Mouse (Mus musculus) stomach, embryonic 14.5 days (tissue): ENCODE measurements around the gene Clint1. TPM values are rescaled to one million over a fixed set of nuclear protein-coding genes. Genes with fewer than 3 reads are reported as not detected.
"Not testable (repeated sequence)": the region's sequence is repeated elsewhere in the genome, so short reads cannot be mapped to it uniquely, and the experiment has no call there.

Source experiments
- ATAC-seq: fragments of 200-750 bp; cut with Nextera tagmentation; 2 replicates; pipeline ENCODE4 v1.8.0; 2017; ENCODE audit warnings: low read depth, moderate TSS enrichment; ENCODE audit not compliant: insufficient number of reproducible peaks, insufficient read depth, low FRiP score
- H3K27ac ChIP-seq: fragments of 300-500 bp; sonication (generic); 2 replicates; pipeline ENCODE4 v1.5.1; 2014; ENCODE audit warnings: mild to moderate bottlenecking, low read length, moderate library complexity, mixed read lengths
- H3K27me3 ChIP-seq: fragments of 300-500 bp; sonication (generic); 2 replicates; pipeline ENCODE4 v1.6.1; 2014; ENCODE audit warnings: low read length, control low read depth, mixed read lengths; ENCODE audit not compliant: control insufficient read depth, insufficient read depth
- H3K36me3 ChIP-seq: fragments of 300-500 bp; sonication (generic); 2 replicates; pipeline ENCODE4 v1.6.1; 2014; ENCODE audit warnings: mild to moderate bottlenecking, control low read depth, low read length, moderate library complexity, mixed read lengths; ENCODE audit not compliant: control insufficient read depth, insufficient read depth
- H3K4me1 ChIP-seq: fragments of 300-500 bp; sonication (generic); 2 replicates; pipeline ENCODE4 v1.6.1; 2014; ENCODE audit warnings: low read length, control low read depth, mixed read lengths; ENCODE audit not compliant: control insufficient read depth, insufficient read depth
- H3K4me2 ChIP-seq: fragments of 300-500 bp; sonication (generic); replicated peaks from 2 replicates; pipeline ENCODE4 v1.6.1; 2014; ENCODE audit warnings: low read depth, low read length, control low read depth
- H3K4me3 ChIP-seq: fragments of 300-500 bp; sonication (generic); 2 replicates; pipeline ENCODE4 v1.5.1; 2014; ENCODE audit warnings: low read depth, low read length, control low read depth
- H3K9ac ChIP-seq: fragments of 300-500 bp; sonication (generic); replicated peaks from 2 replicates; pipeline ENCODE4 v1.6.1; 2014; ENCODE audit warnings: low read depth, mild to moderate bottlenecking, control low read depth, low read length, moderate library complexity, mixed read lengths
- H3K9me3 ChIP-seq: fragments of 300-500 bp; sonication (generic); 2 replicates; pipeline ENCODE4 v1.6.1; 2016; ENCODE audit warnings: low read depth, low read length, control low read depth; ENCODE audit not compliant: control insufficient read depth
- WGBS: fragments of 180-500 bp; shearing (Covaris S2); extraction: QIAGEN DNeasy Blood & Tissue Kit; methylation state at CpG from one replicate; pipeline ENCODE4 v1.1.7; 2014; 5-methylcytosine and 5-hydroxymethylcytosine counted together
- polyA plus RNA-seq: library from polyadenylated mRNA; unstranded; fragments of >200 nt; fragmentation: Nextera tagmentation; extraction: Ambion mirVana; gene quantifications from 2 replicates; pipeline ENCODE4 v1.2.1, GENCODE M21; 2014

Clint1 gene
- polyA plus RNA-seq, 1 experiment from 2014 or later, result 65.2 TPM

- no peak overlapping the region for H3K9ac ChIP-seq
- no peaks in the 10 kb centered on the region for H3K4me1 ChIP-seq
- H3K27ac ChIP-seq, result no peak overlapping the region
- ATAC-seq, result no peak
- no peaks in the 10 kb centered on the region; the same call in 1 of the 2 replicates for H3K36me3 ChIP-seq
- no peak overlapping the region for H3K4me3 ChIP-seq
- H3K9me3 ChIP-seq, result no peaks in the 10 kb centered on the region
- no peak overlapping the region for H3K4me2 ChIP-seq
- no peaks in the 10 kb centered on the region for H3K27me3 ChIP-seq
- 86% methylated on average over 3 of the region's 3 CpGs for WGBS
These were observed 12.6 kb downstream of the Clint1 start for GRCm38 (mm10) chr11:45864409-45864808.

DNA sequence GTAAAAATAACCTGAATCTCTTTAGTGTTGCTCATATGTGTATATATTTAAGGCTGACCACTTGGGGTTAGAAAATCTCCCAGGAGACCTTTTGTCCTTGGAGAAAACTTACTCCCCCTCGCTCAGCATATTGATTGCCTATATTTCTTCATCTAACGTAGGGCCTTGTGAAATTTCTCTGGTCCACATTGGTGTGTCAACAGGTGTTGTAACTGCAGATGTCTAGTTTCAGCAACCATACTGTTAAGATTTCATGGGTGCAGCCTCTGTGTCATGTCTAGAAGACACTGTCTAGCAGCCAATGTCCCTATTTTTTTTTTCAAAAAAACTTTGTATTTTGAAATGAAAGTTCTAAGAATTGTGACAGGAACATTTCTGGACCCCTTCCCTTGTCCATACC is 14.0 kb downstream of the Clint1 start:
- Histone ChIP-seq H3K9me3 (no peaks in the 10 kb centered on the region), H3K9ac (no peak overlapping the region), H3K27ac (no peak overlapping the region), H3K4me1 (no peaks in the 10 kb centered on the region), H3K4me2 (no peak overlapping the region), H3K4me3 (no peak overlapping the region), H3K27me3 (no peaks in the 10 kb centered on the region), H3K36me3 (no peaks in the 10 kb centered on the region; the same call in 1 of the 2 replicates)
- no peak for ATAC-seq
- WGBS, result 83% methylated on average over 2 of the region's 2 CpGs

DNA sequence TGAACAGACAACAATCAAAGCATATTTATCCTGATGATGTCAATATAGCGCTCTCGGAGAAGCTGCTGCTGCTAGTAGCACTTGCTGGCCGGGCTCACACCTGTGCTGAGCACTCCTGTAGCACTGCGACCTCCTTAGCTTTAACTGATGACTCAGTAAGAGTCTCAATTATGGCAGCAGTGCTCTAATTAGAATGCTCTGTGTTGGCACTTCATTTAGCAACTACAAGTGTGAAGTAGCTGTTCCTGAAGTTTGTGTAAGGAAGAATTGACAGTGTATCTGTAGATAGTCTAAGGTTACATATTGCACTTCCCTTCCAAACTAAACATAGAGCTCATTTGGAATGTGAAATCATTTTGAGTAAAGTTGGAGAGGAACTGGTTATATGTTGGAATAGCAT is 14.7 kb downstream of the Clint1 start:
- 81% methylated on average over 4 of the region's 4 CpGs for WGBS
- no peaks in the 10 kb centered on the region for H3K9me3 ChIP-seq
- no peak overlapping the region for H3K4me2 ChIP-seq
- H3K27ac ChIP-seq, result no peak overlapping the region
- no peak overlapping the region for H3K9ac ChIP-seq
- no peak overlapping the region for H3K4me3 ChIP-seq
- H3K27me3 ChIP-seq, result no peaks in the 10 kb centered on the region
- H3K4me1 ChIP-seq, result no peaks in the 10 kb centered on the region
- no peaks in the 10 kb centered on the region; the same call in 1 of the 2 replicates for H3K36me3 ChIP-seq
- no peak for ATAC-seq

DNA sequence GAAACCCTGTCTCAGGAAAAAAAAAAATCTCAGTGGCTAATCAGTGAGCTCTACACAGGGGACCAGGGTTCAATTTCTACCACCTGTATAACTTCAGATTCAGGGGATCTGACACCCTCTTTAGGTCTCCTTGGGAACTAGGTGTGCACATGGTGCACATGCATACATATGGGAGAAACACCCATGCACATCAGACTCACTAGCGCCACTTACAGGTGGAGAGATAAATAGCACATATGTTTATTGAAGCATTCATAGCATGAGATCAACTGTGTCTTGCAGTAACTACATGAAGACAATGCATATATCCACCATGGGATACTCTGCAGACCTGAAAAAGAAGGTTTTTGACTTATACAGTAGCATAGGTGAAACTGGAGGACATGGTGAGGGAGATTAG is 21.8 kb downstream of the Clint1 start:
- Histone ChIP-seq H3K4me1 (no peaks in the 10 kb centered on the region), H3K27ac (no peak overlapping the region), H3K36me3 (no peaks in the 10 kb centered on the region), H3K9me3 (no peaks in the 10 kb centered on the region), H3K4me2 (no peak overlapping the region), H3K9ac (no peak overlapping the region), H3K4me3 (no peak overlapping the region), H3K27me3 (no peaks in the 10 kb centered on the region)
- 78% methylated on average over 1 of the region's 1 CpGs for WGBS
- no peak for ATAC-seq

- no peak overlapping the region for H3K9ac ChIP-seq
- H3K4me3 ChIP-seq, result no peak overlapping the region
- WGBS, result 96% methylated on average over 6 of the region's 6 CpGs
- no peaks in the 10 kb centered on the region for H3K27me3 ChIP-seq
- H3K9me3 ChIP-seq, result no peaks in the 10 kb centered on the region
- no peaks in the 10 kb centered on the region for H3K36me3 ChIP-seq
- H3K4me1 ChIP-seq, result no peaks in the 10 kb centered on the region
- H3K4me2 ChIP-seq, result no peak overlapping the region
- H3K27ac ChIP-seq, result no peak overlapping the region
- ATAC-seq, result no peak
These were observed 22.4 kb downstream of the Clint1 start for GRCm38 (mm10) chr11:45874251-45874650.

DNA sequence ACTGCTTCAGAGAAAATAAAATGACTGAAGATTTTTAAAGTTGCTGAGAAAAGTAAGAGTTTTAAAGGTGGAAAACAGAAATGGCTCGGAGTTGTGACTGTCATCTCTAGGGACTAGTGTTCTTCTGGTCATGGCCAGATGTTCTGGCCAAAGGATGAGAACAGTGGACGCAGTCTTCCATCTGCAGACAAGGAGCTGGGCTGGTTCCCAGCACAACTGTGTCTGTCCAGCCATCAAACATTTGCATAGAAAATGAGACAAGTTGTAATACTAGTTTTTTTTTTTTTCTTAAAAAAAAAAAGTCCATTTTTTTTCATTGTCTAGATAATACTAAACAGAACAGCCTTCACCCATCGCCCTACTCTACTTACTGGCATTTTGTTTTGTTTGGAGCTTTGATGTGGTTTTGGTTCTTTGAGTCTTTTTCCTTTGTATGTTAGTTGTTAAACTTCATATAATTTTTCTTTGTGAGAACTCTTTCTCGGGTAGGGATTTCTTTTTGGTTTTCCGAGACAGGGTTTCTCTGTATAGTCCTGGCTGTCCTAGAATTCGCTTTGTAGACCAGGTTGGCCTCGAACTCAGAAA is 23.6 kb downstream of the Clint1 start:
- H3K4me3 ChIP-seq, result no peak overlapping the region
- H3K9ac ChIP-seq, result no peak overlapping the region
- WGBS, result 95% methylated on average over 7 of the region's 7 CpGs
- no peak overlapping the region for H3K4me2 ChIP-seq
- H3K36me3 ChIP-seq, result no peaks in the 10 kb centered on the region
- H3K9me3 ChIP-seq, result no peaks in the 10 kb centered on the region
- 0 out of 2 replicates have a peak, but pooled peaks cover 4% of the 10 kb centered on the region for H3K4me1 ChIP-seq
- ATAC-seq, result no peak
- no peak overlapping the region for H3K27ac ChIP-seq
- no peaks in the 10 kb centered on the region for H3K27me3 ChIP-seq

GRCm38 (mm10) chr11:45876036-45876435 is 24.2 kb downstream of the Clint1 start:
- H3K4me1 ChIP-seq, result 0 out of 2 replicates have a peak, but pooled peaks cover 5% of the 10 kb centered on the region
- no peak for ATAC-seq
- H3K4me2 ChIP-seq, result no peak overlapping the region
- H3K27me3 ChIP-seq, result no peaks in the 10 kb centered on the region
- no peaks in the 10 kb centered on the region for H3K36me3 ChIP-seq
- no peak overlapping the region for H3K9ac ChIP-seq
- no peaks in the 10 kb centered on the region for H3K9me3 ChIP-seq
- 80% methylated on average over 2 of the region's 2 CpGs for WGBS
- no peak overlapping the region for H3K4me3 ChIP-seq
- H3K27ac ChIP-seq, result no peak overlapping the region

- WGBS, result 81% methylated on average over 4 of the region's 4 CpGs
- H3K4me3 ChIP-seq, result not testable (repeated sequence)
These were observed 27.5 kb downstream of the Clint1 start for GRCm38 (mm10) chr11:45879366-45879765.

More at GRCm38 (mm10) chr11:45879366-45879765, 27.5 kb downstream of the Clint1 start:
- not testable (repeated sequence) for H3K27me3 ChIP-seq, H3K4me2 ChIP-seq, H3K9ac ChIP-seq, ATAC-seq, H3K9me3 ChIP-seq, H3K36me3 ChIP-seq, H3K27ac ChIP-seq
- peaks cover 17% of the 10 kb centered on the region; the same call in 1 of the 2 replicates for H3K4me1 ChIP-seq
